Mouse (Mus musculus) ovary, postnatal 14 days (tissue): Measurements from ENCODE around the gene Cd93.

ENCODE experiments used
- DNase-seq: peaks from one replicate; pipeline ENCODE4 v3.0.0; 2022; ENCODE audit warnings: low spot score

Gene Cd93

GRCm38 (mm10) chr2:148402227-148402626, 41.1 kb downstream of the Cd93 start:
- DNase-seq, result no peak

- no peak for DNase-seq
Observed at GRCm38 (mm10) chr2:148398901-148399685, 44.3 kb downstream of the Cd93 start.

- no peak for DNase-seq
Observed at GRCm38 (mm10) chr2:148397784-148398100, 45.6 kb downstream of the Cd93 start.

- no peak for DNase-seq
Observed at GRCm38 (mm10) chr2:148397015-148397783, 46.2 kb downstream of the Cd93 start.

- no peak for DNase-seq
Observed at GRCm38 (mm10) chr2:148396209-148396608, 47.2 kb downstream of the Cd93 start.

- DNase-seq, result peak; percentile 29
Observed at GRCm38 (mm10) chr2:148395131-148396051, 48.0 kb downstream of the Cd93 start, which contains the start of gene Sstr4. TSS of gene Sstr4 (plus strand) at chr2:148395344.

GRCm38 (mm10) chr2:148393846-148394245, 49.5 kb downstream of the Cd93 start:
- no peak for DNase-seq

GRCm38 (mm10) chr2:148393149-148393548, 50.2 kb downstream of the Cd93 start:
- DNase-seq, result no peak

GRCm38 (mm10) chr2:148387652-148388581, 55.4 kb downstream of the Cd93 start:
- no peak for DNase-seq

- no peak for DNase-seq
Observed at GRCm38 (mm10) chr2:148386927-148387326, 56.4 kb downstream of the Cd93 start.
